Mouse (Mus musculus): ENCODE data around the gene Mpg. TPM values are rescaled to one million over a fixed set of nuclear protein-coding genes. Genes with fewer than 3 reads are reported as not detected.

Mpg gene
- 10 to 100 TPM; 26.1 to 44.5 TPM for polyA plus RNA-seq (2017; shearing (Covaris generic))

GRCm38 (mm10) chr11:32226124-32226871 is at the start of gene Mpg:
Mpg (plus strand) TSS chr11:32226505.

GRCm38 (mm10) chr11:32200075-32200601 is 26.2 kb upstream of the Mpg start, which contains the start of gene Il9r:
Il9r (minus strand) TSS chr11:32200279.

GRCm38 (mm10) chr11:32205058-32205873 is 21.0 kb upstream of the Mpg start, which contains the start of gene Snrnp25:
Snrnp25 (plus strand) TSS chr11:32205415.

GRCm38 (mm10) chr11:32221951-32222409 is 4.3 kb upstream of the Mpg start, which contains the start of gene Rhbdf1:
Rhbdf1 (minus strand) TSS chr11:32222300.

GRCm38 (mm10) chr11:32267188-32267884 is 41.0 kb downstream of the Mpg start, which contains the start of gene Nprl3:
Nprl3 (minus strand) TSS chr11:32267707.

GRCm38 (mm10) chr11:32276347-32276746 is 50.0 kb downstream of the Mpg start, which contains the start of gene Hba-x:
Hba-x (plus strand) TSS chr11:32276400.

Other genes with a start within 250 kb of the Mpg start
- 100 to 1,000 TPM in 1 of 2 experiments, 10 to 100 TPM in 1; 74.9 to 188 TPM for gene Nsg2, start 226.0 kb upstream of the Mpg start, polyA plus RNA-seq (2017; shearing (Covaris generic))
- gene Il9r, start 26.2 kb upstream of the Mpg start, polyA plus RNA-seq (2017; shearing (Covaris generic)), result 10 to 100 TPM in 1 of 2 experiments, 1 to 10 TPM in 1; 7.2 to 23.8 TPM
- 10 to 100 TPM; 57.6 to 60.8 TPM for gene Snrnp25, start 21.1 kb upstream of the Mpg start, polyA plus RNA-seq (2017; shearing (Covaris generic))
- 1 to 10 TPM in 1 of 2 experiments, under 1 TPM in 1; 0.15 to 2.6 TPM for gene Rhbdf1, start 4.2 kb upstream of the Mpg start, polyA plus RNA-seq (2017; shearing (Covaris generic))
- gene Nprl3, start 41.2 kb downstream of the Mpg start, polyA plus RNA-seq (2017; shearing (Covaris generic)), result 10 to 100 TPM; 44.2 to 46.7 TPM
- not detected for gene Hba-x, start 49.9 kb downstream of the Mpg start, polyA plus RNA-seq (2017; shearing (Covaris generic))
- gene Hba-a1, start 57.0 kb downstream of the Mpg start, polyA plus RNA-seq (2017; shearing (Covaris generic)), result 100 to 1,000 TPM; 183 to 235 TPM
- gene Hbq1b, start 60.5 kb downstream of the Mpg start, polyA plus RNA-seq (2017; shearing (Covaris generic)), result 1 to 10 TPM in 1 of 2 experiments, not detected in 1; 1.2 TPM
- gene Hba-a2, start 70.0 kb downstream of the Mpg start, polyA plus RNA-seq (2017; shearing (Covaris generic)), result 100 to 1,000 TPM; 293 to 315 TPM
- not detected for gene Hbq1a, start 73.6 kb downstream of the Mpg start, polyA plus RNA-seq (2017; shearing (Covaris generic))
- under 1 TPM; 0.20 to 0.45 TPM for gene Sh3pxd2b, start 121.3 kb downstream of the Mpg start, polyA plus RNA-seq (2017; shearing (Covaris generic))
- gene Ubtd2, start 228.9 kb downstream of the Mpg start, polyA plus RNA-seq (2017; shearing (Covaris generic)), result 1 to 10 TPM; 7.4 to 7.7 TPM

Measured in activated CD4-positive, CD25-positive, alpha-beta regulatory T cell (primary cell).